Mouse (Mus musculus) bone marrow macrophage, adult 2 months (primary cell): Measurements from ENCODE around the gene Abcb11. TPM values are rescaled to one million over a fixed set of nuclear protein-coding genes. Genes with fewer than 3 reads are reported as not detected.

Source experiments
- H3K27ac ChIP-seq: 2 replicates; pipeline ENCODE4 v1.5.1; 2012; ENCODE audit warnings: low read depth, low read length; ENCODE audit not compliant: insufficient read depth
- H3K4me1 ChIP-seq: 2 replicates; pipeline ENCODE4 v1.6.1; 2012; ENCODE audit warnings: low read length; ENCODE audit not compliant: control insufficient read depth, insufficient read depth
- H3K4me3 ChIP-seq: 2 replicates; pipeline ENCODE4 v1.5.1; 2012; ENCODE audit warnings: mild to moderate bottlenecking, low read length, moderate library complexity; ENCODE audit not compliant: insufficient read depth
- CTCF ChIP-seq: IDR thresholded peaks from 2 replicates; pipeline ENCODE4 v1.5.1; 2012; ENCODE audit warnings: low read depth, mild to moderate bottlenecking, low read length, moderate library complexity
- POLR2A ChIP-seq: IDR thresholded peaks from 2 replicates; pipeline ENCODE4 v1.6.1; 2012; ENCODE audit warnings: mild to moderate bottlenecking, low read depth, low read length, borderline replicate concordance
- polyA plus RNA-seq: library from polyadenylated mRNA; stranded (reverse); fragments of >200 nt; gene quantifications from 2 replicates; pipeline ENCODE4 v1.2.4, GENCODE M21; 2012; ENCODE audit not compliant: missing spikeins, insufficient read depth, insufficient read length

Abcb11 gene
- polyA plus RNA-seq, 1 experiment = not detected

GRCm38 (mm10) chr2:69288989-69289388, 53.4 kb downstream of the Abcb11 start:
- H3K4me3 ChIP-seq = no peak overlapping the region
- no peaks in the 10 kb centered on the region for H3K4me1 ChIP-seq
- TF ChIP-seq CTCF (no peak), POLR2A (no peak)
- no peak overlapping the region for H3K27ac ChIP-seq

- Histone ChIP-seq H3K27ac (no peak overlapping the region), H3K4me3 (no peak overlapping the region), H3K4me1 (no peaks in the 10 kb centered on the region)
- TF ChIP-seq POLR2A = no peak
- TF ChIP-seq CTCF = no peak
Measured at GRCm38 (mm10) chr2:69275875-69276274, 66.5 kb downstream of the Abcb11 start.

GRCm38 (mm10) chr2:69264069-69264618, 78.3 kb downstream of the Abcb11 start:
- Histone ChIP-seq H3K4me1 (no peaks in the 10 kb centered on the region), H3K4me3 (no peak overlapping the region), H3K27ac (no peak overlapping the region)
- TF ChIP-seq CTCF (no peak), POLR2A (no peak)

GRCm38 (mm10) chr2:69248221-69248755, 94.1 kb downstream of the Abcb11 start:
- Histone ChIP-seq H3K4me1 (no peaks in the 10 kb centered on the region), H3K27ac (no peak overlapping the region), H3K4me3 (no peak overlapping the region)
- TF ChIP-seq POLR2A (no peak), CTCF (no peak)

- TF ChIP-seq POLR2A (no peak), CTCF (no peak)
- H3K27ac ChIP-seq = no peak overlapping the region
- H3K4me3 ChIP-seq = no peak overlapping the region
- H3K4me1 ChIP-seq = no peaks in the 10 kb centered on the region
Measured at GRCm38 (mm10) chr2:69247081-69247480, 95.3 kb downstream of the Abcb11 start.

- Histone ChIP-seq H3K4me1 (no peaks in the 10 kb centered on the region), H3K4me3 (no peak overlapping the region), H3K27ac (no peak overlapping the region)
- no peak for TF ChIP-seq CTCF
- no peak for TF ChIP-seq POLR2A
Measured at GRCm38 (mm10) chr2:69244924-69245323, 97.5 kb downstream of the Abcb11 start.

GRCm38 (mm10) chr2:69239315-69239714, 103.1 kb downstream of the Abcb11 start:
- Histone ChIP-seq H3K4me1 (no peaks in the 10 kb centered on the region), H3K27ac (no peak overlapping the region), H3K4me3 (no peak overlapping the region)
- TF ChIP-seq CTCF = no peak
- TF ChIP-seq POLR2A = no peak

GRCm38 (mm10) chr2:69234976-69235678, 107.3 kb downstream of the Abcb11 start:
- Histone ChIP-seq H3K27ac (no peak overlapping the region), H3K4me3 (no peak overlapping the region), H3K4me1 (peaks cover 4% of the 10 kb centered on the region)
- no peak for TF ChIP-seq POLR2A
- no peak for TF ChIP-seq CTCF

GRCm38 (mm10) chr2:69232101-69232500, 110.3 kb downstream of the Abcb11 start:
- H3K27ac ChIP-seq = no peak overlapping the region
- TF ChIP-seq POLR2A = no peak
- TF ChIP-seq CTCF = no peak
- H3K4me1 ChIP-seq = peaks cover 4% of the 10 kb centered on the region
- H3K4me3 ChIP-seq = no peak overlapping the region

- no peak overlapping the region for H3K4me3 ChIP-seq
- no peak overlapping the region for H3K27ac ChIP-seq
- TF ChIP-seq POLR2A (no peak), CTCF (no peak)
- H3K4me1 ChIP-seq = peaks cover 4% of the 10 kb centered on the region
Measured at GRCm38 (mm10) chr2:69230137-69230536, 112.3 kb downstream of the Abcb11 start.
